Mouse (Mus musculus) brain, embryonic 14.5 days (tissue): ENCODE measurements around the gene Exosc5.

Source experiments
- CTCF ChIP-seq: fragments of 200-500 bp; IDR thresholded peaks from 2 replicates; pipeline ENCODE4 v1.5.1; 2012; ENCODE audit warnings: inconsistent platforms, mild to moderate bottlenecking, moderate library complexity, borderline replicate concordance; ENCODE audit not compliant: insufficient read depth, insufficient read length; ENCODE audit errors: extremely low read depth
- POLR2A ChIP-seq: fragments of 200-500 bp; IDR thresholded peaks from 2 replicates; pipeline ENCODE4 v1.6.1; 2012; ENCODE audit warnings: mild to moderate bottlenecking, inconsistent platforms, borderline replicate concordance; ENCODE audit not compliant: poor library complexity, insufficient read depth, insufficient read length, severe bottlenecking; ENCODE audit errors: extremely low read depth

DNA sequence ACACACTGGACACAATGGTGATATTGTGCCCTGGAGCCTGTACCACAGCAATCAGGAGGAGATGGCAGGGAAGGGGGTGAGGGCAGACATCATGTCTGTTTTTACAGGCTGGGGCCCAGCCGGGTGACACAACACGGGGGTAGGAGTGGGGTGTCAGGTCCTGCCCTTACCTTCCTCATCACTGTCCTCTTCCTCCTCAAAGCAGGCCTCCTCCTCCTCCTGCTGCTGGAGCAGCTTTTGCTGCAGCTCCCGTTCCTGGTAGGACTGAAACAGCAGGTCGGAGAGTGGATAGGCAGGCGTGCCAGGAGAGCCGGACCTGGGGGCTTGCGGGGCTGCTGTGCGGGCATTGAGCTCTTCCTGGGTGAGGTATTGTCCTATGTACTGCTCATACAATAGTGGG lies 55.6 kb downstream of the Exosc5 start:
- TF ChIP-seq POLR2A (no peak), CTCF (no peak)
